Mouse (Mus musculus) lung, embryonic 16.5 days (tissue): ENCODE measurements around the gene Smpd3. TPM values are rescaled to one million over a fixed set of nuclear protein-coding genes. Genes with fewer than 3 reads are reported as not detected.

Experiments used
- polyA plus RNA-seq: library from polyadenylated mRNA; unstranded; fragments of >200 nt; fragmentation: Nextera tagmentation; extraction: Ambion mirVana; gene quantifications from 2 replicates; pipeline ENCODE4 v1.2.1, GENCODE M21; 2015

Gene Smpd3
- polyA plus RNA-seq, 1 experiment from 2014 or later: 2.6 TPM

Other genes starting within 250 kb of the Smpd3 start
- 62.7 and 62.8 TPM in 2 replicates for gene Esrp2, start 201.0 kb downstream of the Smpd3 start, polyA plus RNA-seq
- 12.8 and 12.9 TPM in 2 replicates for gene Pla2g15, start 187.6 kb downstream of the Smpd3 start, polyA plus RNA-seq
- gene Slc7a6, start 169.1 kb downstream of the Smpd3 start, polyA plus RNA-seq: 41.3 and 41.7 TPM in 2 replicates
- gene Slc7a6os, start 127.1 kb downstream of the Smpd3 start, polyA plus RNA-seq: 28.3 and 31.0 TPM in 2 replicates
- gene Prmt7, start 127.1 kb downstream of the Smpd3 start, polyA plus RNA-seq: 40.5 and 42.0 TPM in 2 replicates
- gene Zfp90, start 77.3 kb upstream of the Smpd3 start, polyA plus RNA-seq: 16.0 and 17.1 TPM in 2 replicates
- gene 6030452D12Rik, start 162.5 kb upstream of the Smpd3 start, polyA plus RNA-seq: not detected in 2 replicates
- 20.1 and 20.7 TPM in 2 replicates for gene Cdh3, start 172.9 kb upstream of the Smpd3 start, polyA plus RNA-seq
- 10.5 and 19.9 TPM in 2 replicates for gene Gm10073, start 235.5 kb upstream of the Smpd3 start, polyA plus RNA-seq